Mouse (Mus musculus) hindbrain, embryonic 11.5 days (tissue): ENCODE data around the gene Lmtk2. TPM values are rescaled to one million over a fixed set of nuclear protein-coding genes. Genes with fewer than 3 reads are reported as not detected.

ENCODE experiments used
- ATAC-seq: fragments of 200-750 bp; cut with Nextera tagmentation; 2 replicates; pipeline ENCODE4 v1.8.0; 2017; ENCODE audit warnings: mild to moderate bottlenecking, moderate TSS enrichment, moderate library complexity; ENCODE audit not compliant: low FRiP score
- DNase-seq: peaks from one replicate; pipeline ENCODE4 v3.0.0-alpha.2; 2015; ENCODE audit warnings: low spot score
- H3K27ac ChIP-seq: fragments of 300-500 bp; sonication (generic); 2 replicates; pipeline ENCODE4 v1.5.1; 2014; ENCODE audit warnings: mild to moderate bottlenecking, low read depth, low read length
- H3K27me3 ChIP-seq: fragments of 300-500 bp; sonication (generic); 2 replicates; pipeline ENCODE4 v1.6.1; 2014; ENCODE audit warnings: mild to moderate bottlenecking, low read length, moderate library complexity, mixed read lengths; ENCODE audit not compliant: control insufficient read depth, insufficient read depth
- H3K36me3 ChIP-seq: fragments of 300-500 bp; sonication (generic); 2 replicates; pipeline ENCODE4 v1.6.1; 2014; ENCODE audit warnings: mild to moderate bottlenecking, low read length, moderate library complexity, mixed read lengths; ENCODE audit not compliant: control insufficient read depth, insufficient read depth
- H3K4me1 ChIP-seq: fragments of 300-500 bp; sonication (generic); replicated peaks from 2 replicates; pipeline ENCODE4 v1.6.1; 2014; ENCODE audit warnings: low read length, mixed read lengths; ENCODE audit not compliant: control insufficient read depth, insufficient read depth
- H3K4me2 ChIP-seq: fragments of 300-500 bp; sonication (generic); replicated peaks from 2 replicates; pipeline ENCODE4 v1.6.1; 2014; ENCODE audit warnings: mild to moderate bottlenecking, low read depth, low read length
- H3K4me3 ChIP-seq: fragments of 300-500 bp; sonication (generic); 2 replicates; pipeline ENCODE4 v1.5.1; 2014; ENCODE audit warnings: low read depth, low read length
- H3K9ac ChIP-seq: fragments of 300-500 bp; sonication (generic); 2 replicates; pipeline ENCODE4 v1.6.1; 2014; ENCODE audit warnings: low read depth, low read length
- H3K9me3 ChIP-seq: fragments of 300-500 bp; sonication (generic); 2 replicates; pipeline ENCODE4 v1.6.1; 2016; ENCODE audit warnings: low read length; ENCODE audit not compliant: control insufficient read depth
- WGBS: fragments of 180-500 bp; shearing (Covaris S2); extraction: QIAGEN DNeasy Blood & Tissue Kit; methylation state at CpG from one replicate; pipeline ENCODE4 v1.1.7; 2014; 5-methylcytosine and 5-hydroxymethylcytosine counted together
- polyA plus RNA-seq: library from polyadenylated mRNA; unstranded; fragments of >200 nt; fragmentation: Nextera tagmentation; extraction: Ambion mirVana; gene quantifications from 2 replicates; pipeline ENCODE4 v1.2.1, GENCODE M21; 2014

Gene Lmtk2
- polyA plus RNA-seq, 1 experiment from 2014 or later: 5.6 TPM

DNA sequence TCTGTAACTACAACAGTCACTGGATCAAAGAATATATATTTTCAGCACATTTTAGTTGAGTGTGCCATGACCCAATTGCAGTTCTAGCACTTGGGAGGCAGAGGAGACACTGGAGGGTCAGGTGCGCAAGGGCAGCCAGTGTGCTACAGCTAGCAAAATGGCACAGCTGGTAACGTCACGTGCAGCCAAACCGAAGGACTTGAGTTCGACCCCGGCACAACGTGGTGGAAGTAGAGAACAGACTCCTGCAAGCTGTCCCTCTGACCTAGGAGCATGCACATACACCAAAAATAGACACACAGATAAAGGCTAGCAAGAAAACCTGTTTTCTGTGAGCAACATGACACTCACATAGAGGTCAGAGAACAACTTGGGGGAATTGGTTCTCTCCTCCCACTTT is 89.1 kb downstream of the Lmtk2 start:
- Histone ChIP-seq H3K9me3 (no peaks in the 10 kb centered on the region), H3K4me3 (no peak overlapping the region), H3K4me2 (no peak overlapping the region), H3K4me1 (0 out of 2 replicates have a peak, but pooled peaks cover 5% of the 10 kb centered on the region), H3K36me3 (no peaks in the 10 kb centered on the region; the same call in 1 of the 2 replicates), H3K27me3 (no peaks in the 10 kb centered on the region), H3K9ac (no peak overlapping the region), H3K27ac (no peak overlapping the region)
- DNase-seq: no peak
- 72% methylated on average over 7 of the region's 7 CpGs for WGBS
- no peak for ATAC-seq

DNA sequence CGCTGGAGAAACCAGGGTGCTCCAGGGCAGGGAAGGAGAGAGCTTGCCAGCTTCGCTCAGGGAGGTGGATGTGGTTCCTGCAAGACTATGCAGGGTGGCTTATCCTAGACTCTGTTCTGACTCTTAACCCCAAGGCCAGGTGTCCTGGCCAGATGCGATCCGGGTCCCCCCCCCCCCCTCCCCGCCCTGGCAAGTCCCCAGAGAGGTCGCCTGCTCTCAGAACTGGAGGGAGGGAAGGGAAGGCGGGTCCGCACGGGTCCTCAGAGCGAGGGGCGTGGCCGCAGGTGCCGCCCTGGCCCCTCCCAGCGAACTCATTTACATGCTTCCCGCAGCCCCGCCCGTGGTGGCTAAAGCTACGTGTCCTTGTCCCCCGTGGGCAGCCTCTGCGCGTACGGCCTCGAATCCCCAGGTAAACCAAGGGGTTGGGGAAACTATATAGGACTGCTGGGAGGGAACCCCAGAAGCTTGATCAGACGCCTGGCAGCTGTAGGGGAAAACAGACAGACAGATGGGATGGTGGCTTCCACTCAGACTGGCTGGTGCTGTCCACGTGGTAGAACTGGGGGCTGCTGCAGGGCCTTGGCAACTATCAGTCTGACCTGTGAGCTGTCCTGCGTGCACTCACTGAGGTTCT is 89.8 kb downstream of the Lmtk2 start, which contains the start of gene Bhlha15:
Gene Bhlha15, plus strand, starts transcription at position 337 of the 634 bp plus-strand sequence.
- ATAC-seq: peak; percentile 53; the same call in 1 of the 2 replicates
- H3K27ac ChIP-seq: no peak within 1 kb of the TSS
- no peaks in the 10 kb centered on the region; the same call in 1 of the 2 replicates for H3K36me3 ChIP-seq
- 0 out of 2 replicates have a peak within 1 kb of the TSS, but pooled peaks have one; percentile 24 for H3K9ac ChIP-seq
- peak within 1 kb of the TSS; percentile 16; the same call in 1 of the 2 replicates for H3K4me3 ChIP-seq
- WGBS: 7% methylated on average over 23 of the region's 26 CpGs
- 0 out of 2 replicates have a peak, but pooled peaks cover 5% of the 10 kb centered on the region for H3K4me1 ChIP-seq
- no peaks in the 10 kb centered on the region for H3K27me3 ChIP-seq
- DNase-seq: peak; percentile 55
- H3K4me2 ChIP-seq: peak within 1 kb of the TSS; percentile 44
- H3K9me3 ChIP-seq: no peaks in the 10 kb centered on the region

DNA sequence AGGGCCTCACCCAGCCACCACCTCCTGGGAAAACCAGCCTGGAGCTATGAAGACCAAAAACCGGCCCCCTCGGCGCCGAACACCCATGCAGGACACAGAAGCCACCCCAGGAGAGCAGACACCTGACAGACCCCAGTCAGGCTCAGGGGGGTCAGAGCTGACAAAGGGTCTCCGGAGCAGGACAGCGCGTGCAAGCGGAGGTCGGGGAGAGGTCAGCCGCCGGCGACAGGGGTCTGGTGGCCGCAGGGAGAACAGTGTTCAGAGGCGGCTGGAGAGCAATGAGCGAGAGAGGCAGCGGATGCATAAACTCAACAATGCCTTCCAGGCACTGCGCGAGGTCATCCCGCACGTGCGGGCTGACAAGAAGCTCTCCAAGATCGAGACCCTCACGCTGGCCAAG is 90.8 kb downstream of the Lmtk2 start:
- 29% methylated on average over 23 of the region's 23 CpGs for WGBS
- H3K4me3 ChIP-seq: no peak overlapping the region
- ATAC-seq (no peak), DNase-seq (peak; percentile 29)
- 0 out of 2 replicates have a peak, but pooled peaks cover 5% of the 10 kb centered on the region for H3K4me1 ChIP-seq
- no peaks in the 10 kb centered on the region for H3K27me3 ChIP-seq
- H3K9ac ChIP-seq: no peak overlapping the region
- H3K4me2 ChIP-seq: no peak overlapping the region
- H3K27ac ChIP-seq: no peak overlapping the region
- no peaks in the 10 kb centered on the region for H3K36me3 ChIP-seq
- H3K9me3 ChIP-seq: no peaks in the 10 kb centered on the region

DNA sequence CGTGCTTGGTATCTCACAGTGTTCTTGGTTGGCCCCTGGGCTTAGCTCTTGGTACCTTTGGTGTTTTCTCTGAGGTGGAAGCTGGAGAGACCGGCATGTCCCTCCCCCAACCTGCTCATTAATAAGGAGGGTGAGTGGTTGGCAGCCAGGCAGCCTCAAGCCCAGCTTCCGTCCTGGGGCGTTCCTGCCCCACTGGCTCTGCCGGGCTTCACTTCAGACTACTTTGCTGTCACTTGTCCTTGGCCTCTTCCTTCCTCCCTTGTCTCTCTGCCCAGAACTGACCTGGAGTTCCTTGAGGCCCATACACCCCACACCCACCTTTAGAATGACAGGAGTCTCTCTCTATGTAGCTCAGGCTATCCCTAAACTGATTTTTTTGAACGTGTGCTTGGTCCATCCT is 92.4 kb downstream of the Lmtk2 start:
- WGBS: 81% methylated on average over 6 of the region's 6 CpGs
- DNase-seq (no peak), ATAC-seq (no peak)
- Histone ChIP-seq H3K27ac (no peak overlapping the region), H3K36me3 (no peaks in the 10 kb centered on the region), H3K9me3 (no peaks in the 10 kb centered on the region), H3K27me3 (no peaks in the 10 kb centered on the region), H3K9ac (no peak overlapping the region), H3K4me2 (no peak overlapping the region), H3K4me3 (no peak overlapping the region), H3K4me1 (0 out of 2 replicates have a peak, but pooled peaks cover 5% of the 10 kb centered on the region)

DNA sequence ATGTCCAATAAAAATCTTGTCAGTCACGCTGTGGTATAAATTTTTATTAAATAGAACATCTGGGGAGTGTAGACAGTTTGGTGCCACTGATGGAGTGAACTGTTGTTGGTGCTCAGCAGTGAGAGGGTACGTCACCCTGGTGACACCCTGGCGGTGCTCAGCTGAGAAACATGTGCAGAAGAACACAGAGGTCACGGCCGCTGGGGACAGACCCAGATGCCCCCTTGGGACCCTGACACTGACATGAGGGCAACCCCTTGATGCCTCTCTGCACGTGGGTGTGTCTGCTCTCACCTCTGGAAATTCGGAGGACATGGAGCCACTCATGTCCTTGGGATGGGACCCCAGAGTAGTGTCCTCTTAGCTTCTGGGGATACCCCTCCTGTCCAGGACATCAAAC is 94.2 kb downstream of the Lmtk2 start:
- Histone ChIP-seq H3K9ac (no peak overlapping the region), H3K27me3 (no peaks in the 10 kb centered on the region), H3K4me1 (0 out of 2 replicates have a peak, but pooled peaks cover 5% of the 10 kb centered on the region), H3K4me2 (no peak overlapping the region), H3K4me3 (no peak overlapping the region), H3K27ac (no peak overlapping the region), H3K36me3 (no peaks in the 10 kb centered on the region), H3K9me3 (no peaks in the 10 kb centered on the region)
- 79% methylated on average over 7 of the region's 7 CpGs for WGBS
- DNase-seq: no peak
- ATAC-seq: no peak

DNA sequence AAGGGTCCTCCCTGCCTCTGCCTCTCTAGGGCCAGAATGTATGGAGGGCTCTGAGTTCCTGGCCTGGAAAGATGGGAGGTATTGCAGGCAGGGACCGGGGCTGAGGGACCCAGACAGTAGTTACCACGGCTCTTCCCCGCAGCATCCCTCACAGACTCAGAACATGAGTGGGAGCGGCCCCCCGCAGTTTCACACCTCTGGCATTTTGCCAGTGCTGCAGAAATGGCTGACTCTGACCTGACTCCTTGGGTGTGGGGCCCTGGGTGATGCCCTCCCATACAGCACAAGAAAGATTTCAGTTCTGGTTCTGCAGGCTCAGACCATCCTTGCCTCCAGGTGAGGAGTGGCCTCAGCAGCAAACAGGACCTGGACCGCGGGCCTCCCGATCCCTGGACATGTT is 95.3 kb downstream of the Lmtk2 start:
- ATAC-seq: no peak
- Histone ChIP-seq H3K9me3 (no peaks in the 10 kb centered on the region), H3K4me3 (no peak overlapping the region), H3K4me1 (0 out of 2 replicates have a peak, but pooled peaks cover 3% of the 10 kb centered on the region), H3K9ac (no peak overlapping the region), H3K27ac (no peak overlapping the region), H3K27me3 (no peaks in the 10 kb centered on the region), H3K36me3 (no peaks in the 10 kb centered on the region), H3K4me2 (no peak overlapping the region)
- no peak for DNase-seq
- WGBS: 91% methylated on average over 8 of the region's 8 CpGs

DNA sequence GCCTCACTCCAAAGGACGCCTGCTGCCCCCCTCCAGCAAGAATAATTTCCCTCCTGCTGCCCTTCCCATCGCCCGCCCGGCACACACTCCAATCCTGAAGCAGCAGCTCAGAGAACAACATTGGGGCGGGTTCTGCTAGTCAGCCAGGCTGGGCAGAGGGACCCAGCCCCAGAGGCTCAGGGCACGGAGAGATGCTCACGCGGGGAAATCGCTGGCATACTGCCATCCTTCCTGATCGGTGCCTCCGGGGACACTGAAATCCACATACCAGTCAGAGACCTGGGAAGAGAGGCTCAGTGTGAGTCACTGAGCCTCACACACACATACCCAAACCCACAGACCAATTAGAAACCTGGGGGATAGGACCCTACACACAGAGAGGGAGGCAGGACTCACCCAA is 100.4 kb downstream of the Lmtk2 start:
- Histone ChIP-seq H3K4me2 (no peak overlapping the region), H3K4me3 (no peak overlapping the region), H3K4me1 (no peaks in the 10 kb centered on the region), H3K9me3 (no peaks in the 10 kb centered on the region), H3K27me3 (no peaks in the 10 kb centered on the region), H3K36me3 (peaks cover 2% of the 10 kb centered on the region), H3K9ac (no peak overlapping the region), H3K27ac (no peak overlapping the region)
- 92% methylated on average over 11 of the region's 11 CpGs for WGBS
- ATAC-seq: no peak
- no peak for DNase-seq

DNA sequence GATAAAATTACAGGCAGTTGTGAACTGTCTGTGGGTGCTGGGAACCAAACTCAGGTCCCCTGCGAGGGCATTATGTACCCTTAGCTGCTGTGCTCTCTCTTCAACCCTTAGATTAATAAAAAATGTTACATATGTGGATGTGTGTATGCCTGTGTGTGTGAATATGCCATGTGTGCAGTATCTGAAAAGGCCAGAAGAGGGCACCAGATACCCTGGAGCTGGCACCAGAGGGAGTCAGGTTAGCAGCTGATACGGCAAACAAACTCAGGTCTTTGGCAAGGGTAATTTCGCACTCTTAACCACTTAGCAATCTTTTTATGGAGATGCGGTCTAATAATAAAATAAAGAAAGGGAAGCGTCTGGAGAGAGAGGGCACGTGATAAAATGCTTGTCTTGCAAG is 102.2 kb downstream of the Lmtk2 start:
- Histone ChIP-seq H3K9me3 (no peaks in the 10 kb centered on the region), H3K27ac (no peak overlapping the region), H3K4me2 (no peak overlapping the region), H3K9ac (no peak overlapping the region), H3K4me1 (no peaks in the 10 kb centered on the region), H3K4me3 (no peak overlapping the region), H3K27me3 (no peaks in the 10 kb centered on the region), H3K36me3 (peaks cover 5% of the 10 kb centered on the region)
- ATAC-seq (no peak), DNase-seq (no peak)
- 93% methylated on average over 6 of the region's 6 CpGs for WGBS

DNA sequence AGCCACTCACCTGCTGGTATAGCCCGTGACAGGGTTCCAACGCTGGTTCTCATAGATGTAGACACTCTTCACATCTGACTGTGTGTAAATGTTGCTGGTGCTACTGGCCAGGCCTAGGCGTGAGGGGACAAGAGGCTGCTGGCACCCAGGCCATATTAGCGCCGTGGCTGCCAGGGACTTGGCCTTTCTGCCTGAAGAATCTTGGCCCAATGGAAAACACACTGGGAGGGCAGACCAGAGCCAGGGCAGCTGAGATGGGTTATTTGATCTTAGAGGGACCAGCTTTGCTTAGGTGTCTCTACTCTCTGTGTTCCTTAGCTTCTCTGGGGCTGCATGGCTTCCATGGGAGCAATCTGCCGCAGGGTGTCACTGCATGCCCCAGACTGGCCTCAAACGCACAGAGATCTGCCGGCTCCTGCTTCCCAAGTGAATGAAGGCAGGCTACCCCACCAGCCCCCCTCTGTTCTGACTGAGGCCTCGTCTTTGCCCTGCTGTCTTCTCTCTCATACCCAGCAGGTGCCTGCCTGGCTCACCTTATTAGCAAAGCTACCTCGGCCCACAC is 103.2 kb downstream of the Lmtk2 start:
- H3K36me3 ChIP-seq: peaks cover 5% of the 10 kb centered on the region
- H3K27me3 ChIP-seq: no peaks in the 10 kb centered on the region
- ATAC-seq (no peak), DNase-seq (no peak)
- no peaks in the 10 kb centered on the region for H3K9me3 ChIP-seq
- no peak overlapping the region for H3K4me3 ChIP-seq
- no peak overlapping the region for H3K4me2 ChIP-seq
- no peak overlapping the region for H3K27ac ChIP-seq
- no peaks in the 10 kb centered on the region for H3K4me1 ChIP-seq
- no peak overlapping the region for H3K9ac ChIP-seq
- 92% methylated on average over 10 of the region's 10 CpGs for WGBS
